Mouse (Mus musculus): ENCODE data around the gene Sez6l.

The Sez6l gene

DNA sequence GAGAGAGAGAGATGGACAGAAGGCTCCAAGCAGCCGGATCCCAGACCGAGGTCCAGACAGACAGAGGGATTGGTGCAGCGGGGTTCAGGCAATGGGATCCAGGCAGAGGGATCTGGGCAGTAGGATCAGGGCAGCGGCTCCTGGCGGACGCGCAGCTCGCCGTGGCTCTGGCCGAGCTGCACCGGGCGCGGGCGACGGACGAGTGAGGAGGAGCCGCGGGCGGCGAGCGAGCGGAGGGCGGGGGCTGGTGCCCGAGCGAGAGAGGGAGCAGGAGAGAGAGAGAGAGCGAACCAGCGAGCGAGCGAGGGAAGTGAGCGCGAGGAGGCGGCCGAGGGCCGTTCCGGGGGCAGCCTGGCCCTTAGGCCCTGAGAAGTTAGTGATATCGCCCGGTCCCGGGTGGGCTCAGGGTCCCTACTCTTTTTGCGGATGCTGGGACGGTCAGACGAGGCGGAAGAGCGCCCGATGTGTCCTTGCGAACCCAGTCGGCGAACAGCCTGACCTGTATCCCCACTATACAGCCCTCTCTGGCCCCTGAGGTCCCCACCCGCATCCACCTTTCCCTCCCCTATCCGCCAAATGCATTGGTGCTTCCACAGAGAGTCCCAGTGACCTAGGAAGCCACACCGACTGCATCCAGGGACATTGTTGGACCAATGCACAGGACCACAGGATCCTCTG is at the start of gene Sez6l:
Sez6l (minus strand) TSS at position 193 of the 678 bp plus-strand sequence.
- peak; percentile 72 for DNase-seq (ENCODE audit: low spot score)

DNA sequence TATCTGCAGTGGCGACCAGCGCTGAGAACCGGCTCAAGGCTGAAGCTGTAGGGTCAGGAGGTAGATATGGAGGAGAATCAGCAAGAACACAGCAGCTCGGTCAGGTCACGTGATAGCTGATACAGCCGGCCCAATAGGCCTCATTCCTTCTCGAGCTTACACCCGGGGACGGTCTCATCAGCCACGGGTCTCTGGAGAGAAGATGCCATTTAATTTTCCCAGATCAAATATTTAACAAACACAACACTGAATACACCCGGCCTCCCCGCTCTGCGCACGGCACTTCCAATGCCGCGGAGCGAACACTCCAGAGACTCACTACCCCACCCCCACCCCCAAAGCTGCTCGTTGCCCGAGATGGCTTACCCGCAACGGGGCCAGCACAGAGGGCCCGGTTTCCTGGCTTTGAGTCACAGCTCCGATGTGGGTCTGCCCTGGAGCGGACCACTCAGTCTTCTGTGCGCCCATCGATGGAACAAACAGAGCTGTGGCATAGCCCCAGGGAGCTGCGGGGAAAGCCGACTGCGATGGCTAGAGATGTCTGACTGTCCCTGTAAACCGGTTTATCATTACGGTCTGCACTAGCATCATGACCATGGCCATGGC is 48.7 kb upstream of the Sez6l start:
- no peak for DNase-seq (ENCODE audit: low spot score)

DNA sequence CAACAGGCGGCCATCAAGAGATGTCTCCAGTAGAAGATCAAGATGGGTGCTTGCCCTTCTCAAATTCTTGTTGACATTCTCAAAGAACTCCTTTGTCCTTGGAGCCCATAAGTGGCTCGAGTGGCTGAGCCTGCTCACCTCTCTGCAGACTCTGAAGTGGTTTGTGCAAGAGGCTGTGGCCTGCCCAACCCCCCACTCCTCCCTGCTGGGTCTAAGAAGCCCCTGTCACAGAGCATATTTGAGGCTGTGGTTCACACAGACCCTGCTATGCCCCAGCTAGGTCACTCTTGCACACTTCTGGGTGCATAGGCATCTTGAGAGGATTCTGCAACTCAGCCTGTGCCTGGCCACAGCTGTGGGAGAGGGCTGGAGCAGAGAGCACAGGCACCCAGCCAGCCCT is 46.0 kb upstream of the Sez6l start:
- no peak for DNase-seq (ENCODE audit: low spot score)

DNA sequence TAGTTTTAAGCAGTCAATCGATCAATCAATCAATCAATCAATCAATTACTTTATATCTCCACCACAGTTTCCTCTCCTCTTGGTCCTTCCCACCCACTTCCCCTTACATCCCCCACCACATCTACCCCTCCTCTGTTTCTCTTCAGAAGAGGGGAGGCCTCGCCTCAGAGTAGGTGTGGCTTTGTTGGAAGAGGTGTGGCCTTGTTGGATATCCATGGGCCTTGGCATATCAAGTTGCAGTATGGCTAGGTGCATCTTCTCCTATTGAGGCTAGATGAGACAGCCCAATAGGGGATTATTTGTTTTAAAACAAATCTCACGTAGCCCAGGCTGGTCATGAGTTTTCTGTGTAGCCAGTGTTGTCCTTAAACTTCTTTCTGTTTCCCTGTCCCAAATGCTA is 43.3 kb upstream of the Sez6l start:
- DNase-seq (ENCODE audit: low spot score), result no peak

DNA sequence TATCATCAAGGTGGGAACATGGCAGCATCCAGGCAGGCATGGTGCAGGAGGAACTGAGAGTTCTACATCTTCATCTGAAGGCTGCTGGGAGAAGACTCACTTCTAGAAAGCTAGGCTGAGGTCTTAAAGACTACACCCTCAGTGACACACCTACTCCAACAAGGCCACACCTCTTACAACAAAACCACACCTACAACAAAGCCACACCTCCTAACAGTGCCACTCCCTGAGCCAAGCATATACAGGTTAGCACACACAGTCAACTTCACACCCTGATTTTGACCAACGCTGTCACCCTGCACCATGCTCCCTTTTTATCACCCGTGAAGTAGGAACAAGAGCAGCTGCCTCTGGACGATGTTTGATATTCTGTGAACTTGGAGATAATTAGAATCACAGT is 42.4 kb upstream of the Sez6l start:
- DNase-seq (ENCODE audit: low spot score), result no peak

DNA sequence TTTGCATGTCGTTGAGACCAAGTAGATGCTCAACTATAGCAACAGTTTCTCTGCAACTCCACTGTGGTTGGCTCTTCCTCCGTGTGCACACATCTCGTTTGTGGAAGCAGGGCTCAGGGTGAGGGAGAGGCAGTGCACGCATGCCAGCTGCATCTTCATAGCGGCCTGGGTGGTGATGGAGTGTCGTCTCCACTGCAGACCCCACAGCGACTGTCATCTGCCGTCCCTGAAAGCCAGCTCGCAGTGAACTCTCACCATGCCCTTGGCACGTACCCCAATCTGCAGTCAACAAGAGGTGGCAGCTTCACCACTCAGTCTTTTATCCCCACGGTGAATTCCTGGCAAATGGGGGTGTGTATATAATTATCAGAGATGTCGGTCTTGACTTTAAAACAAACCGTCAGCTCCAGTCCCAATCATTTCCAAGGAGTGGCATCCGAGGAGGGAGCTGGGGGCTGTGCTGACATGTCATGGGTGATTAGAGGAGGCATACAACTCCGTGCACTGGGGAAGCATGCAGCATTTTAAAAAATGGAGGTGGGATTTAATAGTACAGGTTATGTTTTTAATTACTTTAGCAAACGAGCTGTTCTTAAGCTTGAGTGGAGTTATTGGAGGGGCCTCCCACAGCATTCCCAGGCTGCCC is 40.7 kb upstream of the Sez6l start:
- no peak for DNase-seq (ENCODE audit: low spot score)

DNA sequence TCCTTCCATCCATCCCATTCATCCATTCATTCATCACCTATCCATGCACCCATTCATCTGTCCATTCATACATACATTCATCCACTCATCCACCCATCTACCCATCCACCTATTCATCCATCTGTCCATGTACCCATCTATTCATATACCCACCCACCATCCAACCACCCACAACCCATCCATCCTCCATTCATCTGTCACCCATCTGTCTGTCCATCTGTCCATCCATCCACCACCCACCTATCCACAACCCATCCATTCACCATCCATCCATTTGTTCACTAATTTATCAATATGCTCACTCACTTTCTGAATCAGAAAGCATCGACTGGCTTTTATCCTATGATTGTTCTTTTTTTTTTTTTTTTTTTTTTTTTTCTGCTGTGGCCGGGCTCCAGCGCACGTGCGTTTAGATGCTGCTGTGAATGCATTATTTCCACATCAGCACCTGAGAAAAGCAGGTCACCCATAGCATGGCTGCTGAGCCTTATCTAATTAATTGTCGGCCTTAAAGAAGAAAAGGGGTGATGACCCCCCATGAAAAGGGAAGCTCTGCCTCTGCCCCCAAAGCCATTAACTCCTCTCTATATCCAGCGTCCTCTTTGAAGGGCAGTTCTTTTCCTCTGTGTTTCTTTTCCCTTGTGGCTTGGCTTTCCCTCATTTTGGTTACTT is 39.1 kb upstream of the Sez6l start:
- DNase-seq (ENCODE audit: low spot score), result peak; percentile 63

DNA sequence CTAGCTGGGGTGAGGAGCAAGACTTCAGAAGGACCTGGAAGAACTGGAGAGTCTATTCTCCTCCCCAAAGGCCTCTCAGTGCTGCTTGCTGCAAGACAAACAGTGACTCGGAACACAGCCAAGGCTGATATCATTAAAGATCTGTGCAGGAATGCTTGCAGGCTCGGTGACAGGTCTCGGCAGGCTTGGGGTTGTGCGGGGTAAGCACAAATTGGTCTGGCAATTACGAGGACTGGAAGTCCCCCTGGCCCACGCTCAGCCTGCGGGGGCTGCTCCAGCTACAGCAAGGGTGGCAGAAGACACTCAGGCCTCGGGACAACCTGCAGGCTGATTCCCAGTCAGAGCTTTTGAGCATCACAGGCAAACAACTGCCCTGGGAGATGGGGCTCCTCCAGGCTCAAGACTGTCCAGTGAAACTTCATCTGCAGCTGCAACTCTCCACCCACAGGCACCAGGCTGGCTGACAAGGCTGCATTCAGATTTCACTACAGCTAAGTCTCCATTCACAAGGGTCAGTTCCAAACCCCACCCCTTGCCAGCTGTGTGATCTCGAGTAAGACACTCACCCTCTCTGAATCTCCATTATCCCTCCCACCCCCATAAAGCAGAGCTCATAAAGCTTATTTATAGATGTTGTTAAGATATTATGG is 31.0 kb upstream of the Sez6l start:
- peak; percentile 26 for DNase-seq (ENCODE audit: low spot score)

DNA sequence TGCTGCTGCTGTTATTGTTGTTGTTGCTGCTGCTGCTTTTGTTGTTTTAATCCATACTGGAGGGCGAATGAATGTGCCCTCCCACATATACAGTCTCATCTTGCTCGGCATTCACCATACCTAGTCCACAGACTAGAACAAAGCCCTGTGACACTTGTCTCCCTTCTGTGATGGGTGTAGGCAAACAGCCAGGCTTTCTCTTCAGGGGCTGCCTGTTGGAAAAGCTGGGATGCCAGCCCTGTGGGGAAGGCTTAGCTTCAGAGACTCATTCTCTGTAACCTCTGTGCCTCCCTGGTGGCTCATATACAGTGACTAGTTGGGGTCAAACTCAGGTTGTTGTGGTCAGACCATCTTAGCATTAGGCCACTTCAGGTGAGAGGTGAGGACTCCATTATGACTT is 30.1 kb upstream of the Sez6l start:
- no peak for DNase-seq (ENCODE audit: low spot score)

DNA sequence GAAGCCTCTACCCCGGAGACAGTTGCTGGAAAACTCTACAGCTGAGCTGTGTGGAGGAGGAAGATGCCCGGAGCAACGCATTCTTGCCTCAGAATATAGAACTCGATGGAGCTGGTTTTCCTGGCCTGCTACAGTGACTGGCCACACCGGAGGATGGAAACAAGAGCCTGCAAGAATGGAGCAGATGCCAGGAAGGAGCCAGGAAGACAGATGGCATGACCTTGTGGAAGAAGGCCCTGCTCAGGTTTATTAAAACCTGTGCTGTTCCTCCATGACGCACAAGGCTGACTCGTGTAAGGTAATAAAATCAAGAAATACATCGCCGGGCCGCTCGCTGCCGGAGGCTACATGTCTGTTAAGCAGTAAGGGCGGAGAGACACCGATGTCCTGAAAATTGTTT is 28.4 kb upstream of the Sez6l start:
- no peak for DNase-seq (ENCODE audit: low spot score)

DNA sequence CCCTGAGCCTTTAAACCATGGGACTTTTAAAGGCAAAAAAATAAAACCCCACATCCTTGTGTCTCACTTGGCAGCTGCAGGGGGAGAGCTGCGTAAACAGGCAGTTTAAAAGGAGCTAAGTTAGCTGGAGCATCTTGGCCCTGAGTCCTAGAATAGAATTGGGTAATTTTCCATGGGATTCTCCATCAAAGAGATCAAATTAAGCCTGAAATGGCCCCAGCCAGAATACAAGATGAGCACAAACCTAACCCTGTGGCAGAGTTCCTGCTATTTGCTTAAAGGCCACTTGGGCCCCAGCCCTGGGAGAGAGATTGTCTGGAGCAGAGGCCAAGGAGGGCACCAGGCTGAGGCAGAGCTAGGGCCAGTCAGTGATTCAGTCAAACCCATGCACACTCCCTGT is 27.3 kb upstream of the Sez6l start:
- no peak for DNase-seq (ENCODE audit: low spot score)

DNA sequence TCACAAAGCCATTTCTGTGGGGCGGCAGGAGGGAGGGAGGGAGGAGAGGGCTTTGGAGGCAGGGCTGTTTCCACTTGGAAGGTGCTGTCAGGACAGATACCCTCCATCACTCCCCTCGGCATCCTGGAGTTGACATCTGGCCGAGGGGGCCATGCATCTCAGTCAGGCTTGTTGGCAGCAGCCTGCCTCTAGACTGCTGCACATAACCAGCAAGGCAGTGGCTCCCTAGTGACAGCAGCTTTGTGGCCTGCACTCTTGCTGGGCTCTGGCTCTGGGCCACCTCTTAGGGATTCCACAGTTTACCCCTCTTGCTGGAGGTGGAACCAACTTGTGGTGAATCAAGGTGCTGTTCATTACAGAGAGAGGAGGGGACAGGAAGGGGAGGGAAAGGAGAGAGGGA is 26.6 kb upstream of the Sez6l start:
- no peak for DNase-seq (ENCODE audit: low spot score)

DNA sequence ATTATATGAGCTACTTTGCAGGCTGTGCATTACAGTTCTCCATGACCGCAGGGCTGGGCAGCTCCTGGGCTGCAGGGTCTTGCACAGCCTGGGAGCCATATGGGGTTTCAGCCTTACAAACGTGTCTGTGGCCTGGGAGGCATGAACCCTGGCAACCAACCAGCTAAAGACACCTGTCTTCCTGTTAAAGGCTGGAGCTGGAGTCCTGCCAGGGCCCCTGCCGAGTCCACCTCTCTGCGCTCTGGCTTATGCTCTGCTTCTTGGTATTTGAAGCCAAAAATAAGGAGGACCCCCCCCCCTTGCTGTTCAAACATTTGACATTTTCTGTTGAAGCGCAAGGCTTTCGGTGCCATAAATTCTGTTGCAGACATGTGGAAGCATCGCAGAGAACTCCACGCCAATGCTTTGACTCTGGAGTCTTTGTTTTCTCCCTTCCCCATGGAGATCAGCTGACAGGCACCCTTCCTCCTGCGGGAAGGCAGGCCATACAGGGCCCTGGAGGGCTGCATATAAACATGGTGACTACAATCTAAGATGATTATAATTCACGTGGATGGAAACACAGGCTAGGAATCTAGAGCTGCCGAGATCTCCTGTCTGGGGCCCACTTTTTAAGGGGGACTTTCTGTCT is 23.4 kb upstream of the Sez6l start:
- no peak for DNase-seq (ENCODE audit: low spot score)

DNA sequence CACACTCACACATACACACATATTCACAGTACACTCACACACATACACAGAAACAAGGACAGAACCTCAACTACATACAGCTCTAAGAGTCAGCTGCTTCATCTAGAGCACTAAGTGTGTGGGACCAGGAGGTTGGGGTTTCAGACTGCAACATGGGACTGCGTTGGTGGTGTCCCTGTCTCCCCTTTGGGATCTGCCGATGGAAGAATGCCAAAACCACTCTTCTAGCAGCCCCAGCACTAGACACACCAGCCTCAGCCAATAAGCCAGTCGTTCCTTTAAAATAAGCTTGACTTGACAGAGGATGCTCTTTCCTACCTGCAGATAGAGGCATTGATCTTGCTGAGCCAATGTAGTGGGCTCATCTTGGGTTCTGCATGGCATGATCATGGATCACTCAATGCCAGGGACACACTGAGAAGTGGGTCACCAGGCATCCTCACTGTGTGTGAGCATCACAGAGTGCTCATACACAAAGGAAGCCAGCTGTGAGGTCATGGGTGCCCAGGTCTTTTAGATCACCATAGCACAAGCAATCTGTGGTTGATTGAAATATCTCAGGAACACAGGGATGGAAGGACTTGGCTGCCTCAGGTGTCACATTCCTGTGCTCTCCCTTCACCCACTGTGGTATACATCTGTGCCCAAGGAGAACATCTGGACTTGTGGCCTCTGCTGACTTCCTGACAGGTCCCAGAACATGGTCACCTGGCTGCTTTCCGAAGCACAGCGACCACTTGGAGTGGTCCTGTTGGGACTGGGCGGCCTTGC is 22.7 kb upstream of the Sez6l start:
- DNase-seq (ENCODE audit: low spot score), result no peak

DNA sequence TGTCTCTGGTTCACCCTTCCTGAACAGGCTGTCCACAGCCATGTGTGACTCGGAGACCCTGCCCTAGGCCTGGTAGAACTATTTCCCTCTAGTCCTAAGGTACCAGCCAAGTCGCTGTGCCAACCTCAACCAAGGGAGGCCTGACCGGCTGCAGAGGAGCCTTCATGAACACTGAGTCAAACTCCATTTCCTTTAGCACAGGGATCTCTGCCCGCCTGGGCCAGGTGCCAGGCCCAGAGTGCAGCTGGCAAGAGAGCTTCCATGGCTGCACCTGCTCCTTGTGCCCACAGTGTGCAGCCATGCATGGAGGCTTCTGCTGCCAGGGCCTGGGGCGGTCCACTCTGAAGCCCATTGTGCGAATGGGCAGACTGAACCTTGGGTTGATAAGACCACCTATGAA is 20.9 kb upstream of the Sez6l start:
- peak; percentile 52 for DNase-seq (ENCODE audit: low spot score)

DNA sequence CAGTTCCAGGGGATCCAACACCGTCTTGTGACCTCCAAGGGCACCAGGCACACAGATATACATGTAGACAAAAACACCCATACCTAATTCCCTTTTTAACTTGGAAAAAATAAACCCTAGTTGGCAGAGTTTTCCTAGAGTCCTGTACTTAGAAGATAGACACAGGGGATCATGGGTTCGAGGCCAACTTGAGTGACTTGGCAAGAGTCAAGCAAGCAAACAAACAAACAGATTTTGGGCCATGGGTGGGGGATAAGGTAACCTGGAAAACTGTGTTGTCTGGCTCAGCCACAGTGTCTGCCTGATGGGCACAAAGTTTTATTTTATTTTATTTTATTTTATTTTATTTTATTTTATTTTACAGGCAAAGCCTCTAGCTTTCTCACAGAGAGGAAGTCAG is 20.3 kb upstream of the Sez6l start:
- no peak for DNase-seq (ENCODE audit: low spot score)

DNA sequence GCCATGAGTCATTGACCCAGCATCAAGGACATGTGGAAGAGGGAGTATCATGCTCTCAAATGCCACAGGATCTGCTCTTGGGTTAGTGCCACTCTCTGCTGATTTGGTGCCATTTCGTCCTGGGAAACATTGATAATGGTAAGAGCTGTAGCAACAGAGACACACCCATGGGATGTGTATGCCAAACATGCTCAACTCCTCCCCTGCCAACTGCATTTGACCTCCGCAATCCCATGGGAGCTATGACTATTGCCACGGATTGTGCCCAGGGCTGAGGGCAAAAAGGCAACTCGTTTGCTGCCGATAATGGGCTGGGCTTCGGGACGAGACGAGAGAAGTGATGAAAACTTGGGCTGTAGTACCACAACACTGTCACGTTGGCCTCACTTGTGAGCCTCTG is 19.7 kb upstream of the Sez6l start:
- no peak for DNase-seq (ENCODE audit: low spot score)

DNA sequence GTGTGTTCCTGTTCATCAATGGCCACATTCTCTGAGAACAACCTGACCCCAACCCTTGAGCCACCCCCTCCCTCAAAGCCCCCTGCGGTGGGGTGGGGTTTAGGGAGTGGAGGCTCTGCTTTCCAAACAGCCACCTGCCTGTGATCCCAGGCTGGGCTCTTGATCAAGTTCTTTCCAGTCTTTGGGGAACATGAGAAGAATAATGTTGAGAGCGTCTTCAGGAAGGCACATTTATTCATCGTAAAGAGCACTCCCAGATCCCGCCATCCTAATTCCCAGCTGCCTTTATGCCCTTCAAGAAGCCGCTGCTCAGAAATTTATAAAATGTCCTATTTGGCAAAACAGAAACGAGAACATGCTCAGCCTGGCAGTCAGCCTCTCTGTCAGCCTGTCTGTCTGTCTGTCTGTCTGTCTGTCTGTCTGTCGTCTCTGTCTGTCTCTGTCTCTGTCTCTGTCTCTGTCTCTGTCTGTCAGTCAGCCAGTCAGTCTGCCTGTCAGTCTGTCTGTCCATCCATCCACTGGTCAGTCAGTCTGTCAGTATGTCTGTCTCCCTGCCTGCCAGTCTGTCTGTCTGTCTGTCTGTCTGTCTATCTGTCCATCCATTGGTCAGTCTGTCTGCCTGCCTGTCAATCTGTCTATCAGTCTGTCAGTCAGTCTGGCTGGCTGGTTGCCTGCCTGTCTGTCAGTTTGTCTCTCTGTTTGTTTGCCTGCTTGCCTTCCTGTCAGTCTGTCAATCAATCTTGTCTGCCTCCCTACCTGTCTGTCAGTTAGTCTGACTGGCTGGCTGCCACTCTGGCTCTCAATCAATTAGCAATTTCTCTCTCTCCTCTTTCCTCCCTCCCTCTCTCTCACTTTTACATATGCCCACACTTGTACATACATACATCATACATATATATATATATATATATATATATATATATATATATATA is 19.0 kb upstream of the Sez6l start:
- DNase-seq (ENCODE audit: low spot score), result no peak

DNA sequence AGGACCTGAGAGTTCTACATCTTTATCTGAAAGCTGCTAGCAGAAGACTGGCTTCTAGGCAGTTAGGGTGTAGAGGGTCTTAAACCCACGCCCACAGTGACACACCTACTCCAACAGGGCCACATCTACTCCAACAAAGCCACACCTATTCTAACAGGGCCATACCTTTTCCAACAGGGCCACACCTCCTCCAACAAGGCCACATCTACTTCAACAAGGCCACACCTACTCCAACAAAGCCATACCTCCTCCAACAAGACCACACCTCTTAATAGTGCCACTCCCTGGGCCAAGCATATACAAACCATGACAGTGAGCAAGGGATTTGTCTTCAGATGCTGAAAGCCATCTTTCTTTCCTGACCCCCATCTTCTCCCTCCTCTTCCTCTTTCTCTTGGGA is 14.7 kb upstream of the Sez6l start:
- DNase-seq (ENCODE audit: low spot score), result no peak

DNA sequence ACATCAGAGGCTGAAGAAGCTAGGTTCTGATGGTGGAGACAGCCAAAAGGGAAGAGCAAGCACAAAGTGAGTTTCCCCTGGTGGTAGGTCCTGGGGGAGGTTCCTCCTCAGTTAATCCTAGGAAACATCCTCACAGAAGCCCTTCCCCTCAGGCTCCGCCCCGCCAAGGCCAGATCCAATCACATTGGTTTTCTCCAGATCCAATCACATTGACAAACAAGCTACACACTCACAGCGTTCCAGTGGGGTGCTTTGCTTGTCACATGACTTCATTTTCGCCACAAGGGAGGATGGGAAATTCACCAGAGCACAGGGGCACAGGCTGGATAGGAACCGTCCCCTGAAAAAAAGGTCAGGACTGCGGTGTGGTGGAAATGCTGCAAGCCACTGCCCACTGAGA is 9.1 kb upstream of the Sez6l start:
- DNase-seq (ENCODE audit: low spot score), result no peak
